Mouse (Mus musculus) heart, embryonic 11.5 days (tissue): ENCODE measurements around the gene Pex12. TPM values are rescaled to one million over a fixed set of nuclear protein-coding genes. Genes with fewer than 3 reads are reported as not detected.

ENCODE experiments used
- ATAC-seq: fragments of 200-750 bp; cut with Nextera tagmentation; replicated peaks from 2 replicates; pipeline ENCODE4 v1.8.0; 2017; ENCODE audit warnings: moderate library complexity; ENCODE audit not compliant: insufficient number of reproducible peaks, low FRiP score, low TSS enrichment
- H3K27ac ChIP-seq: fragments of 300-500 bp; sonication (generic); 2 replicates; pipeline ENCODE4 v1.5.1; 2014; ENCODE audit warnings: mild to moderate bottlenecking, low read depth, low read length
- H3K27me3 ChIP-seq: fragments of 300-500 bp; sonication (generic); 2 replicates; pipeline ENCODE4 v1.6.1; 2014; ENCODE audit warnings: mild to moderate bottlenecking, low read length, mixed read lengths; ENCODE audit not compliant: control insufficient read depth, insufficient read depth
- H3K36me3 ChIP-seq: fragments of 300-500 bp; sonication (generic); 2 replicates; pipeline ENCODE4 v1.6.1; 2014; ENCODE audit warnings: mild to moderate bottlenecking, low read length, moderate library complexity, mixed read lengths; ENCODE audit not compliant: control insufficient read depth, insufficient read depth
- H3K4me1 ChIP-seq: fragments of 300-500 bp; sonication (generic); 2 replicates; pipeline ENCODE4 v1.6.1; 2014; ENCODE audit warnings: low read length; ENCODE audit not compliant: control insufficient read depth, insufficient read depth
- H3K4me2 ChIP-seq: fragments of 300-500 bp; sonication (generic); 2 replicates; pipeline ENCODE4 v1.6.1; 2014; ENCODE audit warnings: mild to moderate bottlenecking, moderate library complexity
- H3K4me3 ChIP-seq: fragments of 300-500 bp; sonication (generic); 2 replicates; pipeline ENCODE4 v1.5.1; 2014; ENCODE audit warnings: low read depth, low read length
- H3K9ac ChIP-seq: fragments of 300-500 bp; sonication (generic); 2 replicates; pipeline ENCODE4 v1.6.1; 2014; ENCODE audit warnings: mild to moderate bottlenecking, low read depth, low read length, moderate library complexity
- H3K9me3 ChIP-seq: fragments of 300-500 bp; sonication (generic); replicated peaks from 2 replicates; pipeline ENCODE4 v1.6.1; 2016; ENCODE audit warnings: low read length; ENCODE audit not compliant: control insufficient read depth
- WGBS: fragments of 180-500 bp; shearing (Covaris S2); extraction: QIAGEN DNeasy Blood & Tissue Kit; methylation state at CpG from one replicate; pipeline ENCODE4 v1.1.7; 2014; ENCODE audit not compliant: insufficient replicate concordance; 5-methylcytosine and 5-hydroxymethylcytosine counted together
- polyA plus RNA-seq: library from polyadenylated mRNA; unstranded; fragments of >200 nt; fragmentation: Nextera tagmentation; extraction: Ambion mirVana; gene quantifications from 2 replicates; pipeline ENCODE4 v1.2.1, GENCODE M21; 2014

Gene Pex12
- polyA plus RNA-seq, 1 experiment from 2014 or later, result 9.6 TPM

- 80% methylated on average over 4 of the region's 4 CpGs for WGBS
- H3K4me1 ChIP-seq, result peaks cover 10% of the 10 kb centered on the region
- no peaks in the 10 kb centered on the region for H3K27me3 ChIP-seq
- no peak for ATAC-seq
- no peaks in the 10 kb centered on the region; the same call in none of the 2 replicates for H3K36me3 ChIP-seq
- H3K9ac ChIP-seq, result no peak overlapping the region
- no peak overlapping the region for H3K4me3 ChIP-seq
- no peak overlapping the region for H3K27ac ChIP-seq
- no peak overlapping the region for H3K4me2 ChIP-seq
- no peaks in the 10 kb centered on the region for H3K9me3 ChIP-seq
Measured at GRCm38 (mm10) chr11:83306700-83307253, 4.4 kb upstream of the Pex12 start.

GRCm38 (mm10) chr11:83304485-83304884, 2.1 kb upstream of the Pex12 start:
- no peak overlapping the region for H3K27ac ChIP-seq
- H3K9ac ChIP-seq, result no peak overlapping the region
- no peaks in the 10 kb centered on the region; the same call in none of the 2 replicates for H3K36me3 ChIP-seq
- H3K4me2 ChIP-seq, result no peak overlapping the region; the same call in 1 of the 2 replicates
- no peaks in the 10 kb centered on the region for H3K27me3 ChIP-seq
- ATAC-seq, result no peak
- WGBS, result 84% methylated on average over 2 of the region's 2 CpGs
- H3K4me1 ChIP-seq, result peaks cover 10% of the 10 kb centered on the region
- no peaks in the 10 kb centered on the region for H3K9me3 ChIP-seq
- no peak overlapping the region for H3K4me3 ChIP-seq

DNA sequence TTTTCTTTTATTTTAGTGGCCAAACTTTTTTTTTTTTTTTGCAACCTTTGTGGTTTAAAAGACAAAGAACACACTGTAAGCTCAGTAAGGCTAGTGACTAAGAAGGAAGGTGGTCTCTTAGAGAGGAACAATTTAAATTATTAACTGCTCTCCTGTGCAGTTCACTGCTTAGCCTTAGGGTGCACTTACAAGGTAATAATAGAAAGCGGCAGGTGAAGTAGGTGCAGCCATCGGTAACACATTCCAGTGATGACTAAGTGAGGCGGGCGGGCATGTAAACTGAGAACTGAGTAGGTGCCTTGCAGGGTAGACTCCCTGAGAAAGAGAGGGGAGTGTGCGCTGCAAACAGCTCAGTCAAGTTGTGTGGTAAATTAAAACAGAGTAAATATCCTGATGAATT, 1.4 kb upstream of the Pex12 start:
- Histone ChIP-seq H3K9me3 (no peaks in the 10 kb centered on the region), H3K36me3 (no peaks in the 10 kb centered on the region; the same call in none of the 2 replicates), H3K4me2 (peak overlapping the region; percentile 87), H3K4me1 (peaks cover 10% of the 10 kb centered on the region), H3K27ac (no peak overlapping the region), H3K27me3 (no peaks in the 10 kb centered on the region), H3K4me3 (peak overlapping the region; percentile 95), H3K9ac (no peak overlapping the region)
- WGBS, result 43% methylated on average over 5 of the region's 5 CpGs
- no peak for ATAC-seq

DNA sequence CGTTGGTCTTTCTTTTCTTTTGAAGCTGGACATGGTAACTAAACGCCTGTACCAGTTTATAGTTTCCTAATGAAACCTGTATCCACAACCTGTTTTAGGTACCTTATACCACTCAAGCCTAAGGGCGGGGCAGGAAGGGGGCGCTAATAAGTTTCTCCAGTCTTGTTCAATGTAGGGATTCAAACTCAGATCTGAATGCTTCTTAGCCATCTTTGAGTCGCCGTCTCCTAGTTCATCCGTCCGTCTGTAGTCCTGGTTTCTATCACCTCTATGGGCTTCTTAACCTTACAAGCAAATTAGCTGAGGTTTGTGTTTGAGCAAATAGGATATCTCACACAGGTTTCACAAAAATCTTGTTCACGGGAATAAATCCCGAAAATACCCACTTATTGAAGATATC, 262 bp downstream of the Pex12 start:
- Histone ChIP-seq H3K9me3 (no peaks in the 10 kb centered on the region), H3K9ac (peak overlapping the region; percentile 97), H3K4me2 (peak overlapping the region; percentile 87), H3K27ac (peak overlapping the region; percentile 96), H3K4me1 (peaks cover 18% of the 10 kb centered on the region), H3K36me3 (no peaks in the 10 kb centered on the region), H3K4me3 (peak overlapping the region; percentile 95), H3K27me3 (no peaks in the 10 kb centered on the region)
- WGBS, result 10% methylated on average over 10 of the region's 10 CpGs
- ATAC-seq, result no peak

DNA sequence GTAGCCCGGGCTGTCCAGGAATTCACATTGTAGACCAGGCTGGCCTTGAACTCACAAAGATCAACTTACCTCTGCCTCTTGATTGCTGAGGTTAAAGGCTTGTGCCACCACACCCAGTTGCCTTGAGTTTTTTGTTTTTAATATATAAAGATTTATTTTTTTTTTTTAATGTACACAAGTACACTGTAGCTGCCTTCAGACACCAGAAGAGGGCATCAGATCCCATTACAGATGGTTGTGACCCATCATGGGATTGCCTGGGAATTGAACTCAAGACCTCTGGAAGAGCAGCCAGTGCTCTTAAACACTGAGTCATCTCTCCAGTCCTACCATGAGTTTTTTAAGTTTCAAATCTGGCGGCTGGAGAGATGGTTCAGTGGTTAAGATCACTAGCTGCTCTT, 955 bp downstream of the Pex12 start:
- no peak for ATAC-seq
- peaks cover 18% of the 10 kb centered on the region for H3K4me1 ChIP-seq
- H3K4me3 ChIP-seq, result no peak overlapping the region
- H3K4me2 ChIP-seq, result no peak overlapping the region
- WGBS, result 64% methylated on average over 2 of the region's 2 CpGs
- no peaks in the 10 kb centered on the region for H3K9me3 ChIP-seq
- no peaks in the 10 kb centered on the region for H3K27me3 ChIP-seq
- no peak overlapping the region for H3K27ac ChIP-seq
- no peak overlapping the region for H3K9ac ChIP-seq
- no peaks in the 10 kb centered on the region for H3K36me3 ChIP-seq

GRCm38 (mm10) chr11:83299724-83300123, 2.7 kb downstream of the Pex12 start:
- peaks cover 18% of the 10 kb centered on the region for H3K4me1 ChIP-seq
- no peaks in the 10 kb centered on the region for H3K27me3 ChIP-seq
- H3K4me3 ChIP-seq, result no peak overlapping the region
- H3K9me3 ChIP-seq, result no peaks in the 10 kb centered on the region
- H3K27ac ChIP-seq, result no peak overlapping the region
- no peak for ATAC-seq
- H3K4me2 ChIP-seq, result 0 out of 2 replicates have a peak overlapping the region, but pooled peaks have one; percentile 15
- H3K9ac ChIP-seq, result no peak overlapping the region
- WGBS, result 94% methylated on average over 9 of the region's 9 CpGs
- peaks cover 6% of the 10 kb centered on the region; the same call in 1 of the 2 replicates for H3K36me3 ChIP-seq

GRCm38 (mm10) chr11:83298225-83299195, 3.9 kb downstream of the Pex12 start, which contains the start of gene Ap2b1:
Gene Ap2b1 (plus strand): TSS chr11:83299024.
- Histone ChIP-seq H3K27ac (peak within 1 kb of the TSS; percentile 92), H3K9ac (peak within 1 kb of the TSS; percentile 88), H3K4me3 (peak within 1 kb of the TSS; percentile 79), H3K36me3 (peaks cover 6% of the 10 kb centered on the region; the same call in 1 of the 2 replicates), H3K4me1 (peaks cover 9% of the 10 kb centered on the region; the same call in 1 of the 2 replicates), H3K4me2 (peak within 1 kb of the TSS; percentile 85), H3K27me3 (no peaks in the 10 kb centered on the region), H3K9me3 (no peaks in the 10 kb centered on the region)
- ATAC-seq, result peak; percentile 87
- WGBS, result 3% methylated on average over 56 of the region's 56 CpGs

DNA sequence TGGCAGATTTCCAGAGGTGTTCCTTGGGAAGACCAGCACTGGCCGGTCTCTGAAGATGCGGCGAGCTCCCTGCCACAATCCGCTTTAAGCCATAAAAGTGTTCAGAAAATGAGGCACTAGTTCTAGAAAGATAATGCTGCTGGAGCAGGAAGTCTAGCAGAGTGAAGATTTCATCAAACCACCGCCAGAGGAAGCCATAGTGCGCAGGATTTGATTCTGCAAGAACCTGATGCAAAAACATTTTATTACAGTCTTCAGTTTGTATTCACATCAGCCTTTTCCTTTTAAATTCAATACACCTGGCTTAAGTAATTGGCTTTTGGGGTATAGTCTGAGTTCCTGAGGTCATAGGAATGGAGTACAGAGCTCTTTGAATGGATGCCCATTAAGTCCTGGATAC, 4.6 kb downstream of the Pex12 start:
- ATAC-seq, result no peak
- Histone ChIP-seq H3K4me2 (peak overlapping the region; percentile 85), H3K27ac (peak overlapping the region; percentile 29; the same call in 1 of the 2 replicates), H3K27me3 (no peaks in the 10 kb centered on the region), H3K36me3 (peaks cover 6% of the 10 kb centered on the region; the same call in 1 of the 2 replicates), H3K4me1 (peaks cover 14% of the 10 kb centered on the region; the same call in 1 of the 2 replicates), H3K9me3 (no peaks in the 10 kb centered on the region), H3K9ac (no peak overlapping the region), H3K4me3 (peak overlapping the region; percentile 79)
- 71% methylated on average over 6 of the region's 6 CpGs for WGBS
